Mouse (Mus musculus): ENCODE results near the gene Cdipt.

The Cdipt gene

GRCm38 (mm10) chr7:127022528-127023271, 47.0 kb downstream of the Cdipt start:
- no peak for ATAC-seq (ENCODE audit: insufficient number of reproducible peaks, low FRiP score, low TSS enrichment)

GRCm38 (mm10) chr7:127023272-127023691, 47.6 kb downstream of the Cdipt start:
- ATAC-seq (ENCODE audit: insufficient number of reproducible peaks, low FRiP score, low TSS enrichment): no peak

- no peak for ATAC-seq (ENCODE audit: insufficient number of reproducible peaks, low FRiP score, low TSS enrichment)
These were observed 48.4 kb downstream of the Cdipt start for GRCm38 (mm10) chr7:127023896-127024690.

- ATAC-seq (ENCODE audit: insufficient number of reproducible peaks, low FRiP score, low TSS enrichment): peak; percentile 15; the same call in 1 of the 2 replicates
These were observed 49.2 kb downstream of the Cdipt start for GRCm38 (mm10) chr7:127024755-127025555.

- no peak for ATAC-seq (ENCODE audit: insufficient number of reproducible peaks, low FRiP score, low TSS enrichment)
These were observed 49.9 kb downstream of the Cdipt start for GRCm38 (mm10) chr7:127025556-127026160.

- ATAC-seq (ENCODE audit: insufficient number of reproducible peaks, low FRiP score, low TSS enrichment): peak; percentile 10; the same call in 1 of the 2 replicates
These were observed 50.5 kb downstream of the Cdipt start for GRCm38 (mm10) chr7:127026161-127026600.

- no peak for ATAC-seq (ENCODE audit: insufficient number of reproducible peaks, low FRiP score, low TSS enrichment)
These were observed 50.9 kb downstream of the Cdipt start for GRCm38 (mm10) chr7:127026616-127026983.

GRCm38 (mm10) chr7:127026984-127027726, 51.4 kb downstream of the Cdipt start, which contains the start of gene Maz:
Maz (minus strand) TSS chr7:127027037.
- ATAC-seq (ENCODE audit: insufficient number of reproducible peaks, low FRiP score, low TSS enrichment): peak; percentile 47

- ATAC-seq (ENCODE audit: insufficient number of reproducible peaks, low FRiP score, low TSS enrichment): peak; percentile 1; the same call in 1 of the 2 replicates
These were observed 52.2 kb downstream of the Cdipt start for GRCm38 (mm10) chr7:127027885-127028284.

All from cerebellum, adult (tissue).